Mouse (Mus musculus): Measurements from ENCODE around the gene Lamb1.

Lamb1 gene

GRCm38 (mm10) chr12:31314310-31314709 is 49.3 kb downstream of the Lamb1 start:
- no peak for DNase-seq (ENCODE audit: low spot score in 2 of 2)

- DNase-seq (ENCODE audit: low spot score in 2 of 2) = no peak
Measured at GRCm38 (mm10) chr12:31315961-31316360, 50.9 kb downstream of the Lamb1 start.

- no peak for DNase-seq (ENCODE audit: low spot score in 2 of 2)
Measured at GRCm38 (mm10) chr12:31317670-31318408, 52.8 kb downstream of the Lamb1 start.

GRCm38 (mm10) chr12:31318409-31318963 is 53.5 kb downstream of the Lamb1 start:
- peak in 1 of 2 experiments; percentile 26 for DNase-seq (ENCODE audit: low spot score in 2 of 2)

GRCm38 (mm10) chr12:31320817-31321216 is 55.8 kb downstream of the Lamb1 start:
- no peak for DNase-seq (ENCODE audit: low spot score in 2 of 2)

- DNase-seq (ENCODE audit: low spot score in 2 of 2) = no peak
Measured at GRCm38 (mm10) chr12:31321532-31321931, 56.5 kb downstream of the Lamb1 start.

GRCm38 (mm10) chr12:31323136-31323695 is 58.2 kb downstream of the Lamb1 start:
- no peak for DNase-seq (ENCODE audit: low spot score in 2 of 2)

- no peak for DNase-seq (ENCODE audit: low spot score in 2 of 2)
Measured at GRCm38 (mm10) chr12:31327139-31327538, 62.1 kb downstream of the Lamb1 start.

- DNase-seq (ENCODE audit: low spot score in 2 of 2) = no peak
Measured at GRCm38 (mm10) chr12:31333261-31333660, 68.2 kb downstream of the Lamb1 start.

- DNase-seq (ENCODE audit: low spot score in 2 of 2) = no peak
Measured at GRCm38 (mm10) chr12:31350191-31350943, 85.3 kb downstream of the Lamb1 start.

- DNase-seq (ENCODE audit: low spot score in 2 of 2) = peak; percentile 91 to 92
Measured at GRCm38 (mm10) chr12:31350944-31351928, 86.2 kb downstream of the Lamb1 start, which contains the start of gene Dld. Gene Dld, minus strand, starts transcription at chr12:31351453.

- DNase-seq (ENCODE audit: low spot score in 2 of 2) = no peak
Measured at GRCm38 (mm10) chr12:31366428-31366827, 101.4 kb downstream of the Lamb1 start.

- no peak for DNase-seq (ENCODE audit: low spot score in 2 of 2)
Measured at GRCm38 (mm10) chr12:31367721-31368120, 102.7 kb downstream of the Lamb1 start.

GRCm38 (mm10) chr12:31369118-31369517 is 104.1 kb downstream of the Lamb1 start:
- DNase-seq (ENCODE audit: low spot score in 2 of 2) = no peak

- DNase-seq (ENCODE audit: low spot score in 2 of 2) = no peak
Measured at GRCm38 (mm10) chr12:31369656-31370055, 104.6 kb downstream of the Lamb1 start.

GRCm38 (mm10) chr12:31374603-31375282 is 109.7 kb downstream of the Lamb1 start:
- DNase-seq (ENCODE audit: low spot score in 2 of 2) = peak in 1 of 2 experiments; percentile 58

GRCm38 (mm10) chr12:31375283-31375615 is 110.2 kb downstream of the Lamb1 start:
- no peak for DNase-seq (ENCODE audit: low spot score in 2 of 2)

GRCm38 (mm10) chr12:31376326-31376950 is 111.4 kb downstream of the Lamb1 start:
- DNase-seq (ENCODE audit: low spot score in 2 of 2) = no peak

- DNase-seq (ENCODE audit: low spot score in 2 of 2) = no peak
Measured at GRCm38 (mm10) chr12:31377241-31377640, 112.2 kb downstream of the Lamb1 start.
